Mouse (Mus musculus) midbrain, embryonic 16.5 days (tissue): ENCODE measurements around the gene Megf8. TPM values are rescaled to one million over a fixed set of nuclear protein-coding genes. Genes with fewer than 3 reads are reported as not detected.

Experiments used
- ATAC-seq: fragments of 200-750 bp; cut with Nextera tagmentation; 2 replicates; pipeline ENCODE4 v1.8.0; 2017; ENCODE audit warnings: moderate TSS enrichment
- H3K27ac ChIP-seq: fragments of 300-500 bp; sonication (generic); 2 replicates; pipeline ENCODE4 v1.5.1; 2014; ENCODE audit warnings: mild to moderate bottlenecking, low read length, mixed read lengths
- H3K27me3 ChIP-seq: fragments of 300-500 bp; sonication (generic); 2 replicates; pipeline ENCODE4 v1.6.1; 2014; ENCODE audit warnings: low read depth, low read length, mixed read lengths; ENCODE audit not compliant: control insufficient read depth, insufficient read depth
- H3K36me3 ChIP-seq: fragments of 300-500 bp; sonication (generic); 2 replicates; pipeline ENCODE4 v1.6.1; 2014; ENCODE audit warnings: mild to moderate bottlenecking, low read length, moderate library complexity, mixed read lengths; ENCODE audit not compliant: control insufficient read depth, insufficient read depth
- H3K4me1 ChIP-seq: fragments of 300-500 bp; sonication (generic); 2 replicates; pipeline ENCODE4 v1.6.1; 2014; ENCODE audit warnings: mild to moderate bottlenecking, low read length, mixed read lengths; ENCODE audit not compliant: control insufficient read depth, insufficient read depth
- H3K4me2 ChIP-seq: fragments of 300-500 bp; sonication (generic); 2 replicates; pipeline ENCODE4 v1.6.1; 2014; ENCODE audit warnings: mild to moderate bottlenecking, low read length, mixed read lengths
- H3K4me3 ChIP-seq: fragments of 300-500 bp; sonication (generic); 2 replicates; pipeline ENCODE4 v1.5.1; 2014; ENCODE audit warnings: low read depth, mild to moderate bottlenecking, low read length, moderate library complexity, mixed read lengths
- H3K9ac ChIP-seq: fragments of 300-500 bp; sonication (generic); 2 replicates; pipeline ENCODE4 v1.6.1; 2014; ENCODE audit warnings: low read depth, low read length, mixed read lengths
- H3K9me3 ChIP-seq: fragments of 300-500 bp; sonication (generic); replicated peaks from 2 replicates; pipeline ENCODE4 v1.6.1; 2014; ENCODE audit warnings: mild to moderate bottlenecking, low read length, mixed read lengths; ENCODE audit not compliant: control insufficient read depth, poor library complexity, severe bottlenecking
- WGBS: fragments of 180-500 bp; shearing (Covaris S2); extraction: QIAGEN DNeasy Blood & Tissue Kit; methylation state at CpG from one replicate; pipeline ENCODE4 v1.1.7; 2014; 5-methylcytosine and 5-hydroxymethylcytosine counted together
- polyA plus RNA-seq: library from polyadenylated mRNA; unstranded; fragments of >200 nt; fragmentation: Nextera tagmentation; extraction: Ambion mirVana; gene quantifications from 2 replicates; pipeline ENCODE4 v1.2.1, GENCODE M21; 2015

The Megf8 gene
- polyA plus RNA-seq, 1 experiment from 2014 or later, result 23.2 TPM

DNA sequence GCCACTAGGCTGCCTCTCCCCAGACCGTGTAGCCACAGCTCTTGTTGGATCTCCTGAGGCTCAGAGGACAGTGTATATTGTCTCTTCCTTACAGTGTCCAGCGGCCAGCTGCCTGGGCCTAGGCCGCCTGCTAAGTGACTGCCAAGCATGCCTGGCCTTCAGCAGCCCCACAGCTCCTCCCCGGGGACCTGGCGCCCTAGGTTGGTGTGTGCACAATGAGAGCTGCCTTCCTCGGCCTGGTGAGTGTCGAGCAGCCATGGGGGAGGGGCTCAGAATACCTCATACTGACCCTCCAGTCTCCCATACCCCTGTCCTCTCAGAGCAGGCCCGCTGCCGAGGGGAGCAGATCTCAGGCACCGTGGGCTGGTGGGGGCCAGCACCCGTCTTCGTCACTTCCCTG lies 17.5 kb downstream of the Megf8 start:
- Histone ChIP-seq H3K9ac (no peak overlapping the region), H3K27ac (no peak overlapping the region), H3K4me1 (no peaks in the 10 kb centered on the region), H3K27me3 (no peaks in the 10 kb centered on the region), H3K36me3 (peaks cover 39% of the 10 kb centered on the region), H3K9me3 (no peaks in the 10 kb centered on the region), H3K4me3 (no peak overlapping the region), H3K4me2 (no peak overlapping the region)
- ATAC-seq, result 0 out of 2 replicates have a peak, but pooled peaks have one; percentile 26
- 85% methylated on average over 12 of the region's 12 CpGs for WGBS

DNA sequence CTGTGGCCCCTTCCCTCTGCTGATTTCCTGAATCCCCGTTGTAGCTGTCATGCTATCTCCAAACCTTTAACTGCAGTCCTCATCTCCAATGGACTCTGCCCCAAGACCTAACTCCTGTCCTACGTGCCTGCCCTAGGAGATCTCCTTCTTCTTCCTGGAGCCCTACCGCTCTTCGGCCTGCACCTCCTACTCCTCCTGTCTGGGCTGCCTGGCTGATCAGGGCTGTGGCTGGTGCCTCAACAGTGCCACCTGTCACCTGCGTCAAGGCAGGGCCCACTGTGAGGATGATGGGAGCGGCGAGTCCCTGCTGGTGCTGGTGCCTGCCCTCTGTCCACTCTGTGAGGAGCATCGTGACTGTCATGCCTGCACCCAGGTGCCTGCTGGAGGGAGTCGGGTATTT lies 22.4 kb downstream of the Megf8 start:
- Histone ChIP-seq H3K4me1 (no peaks in the 10 kb centered on the region; the same call in 1 of the 2 replicates), H3K4me2 (no peak overlapping the region), H3K4me3 (no peak overlapping the region), H3K9me3 (no peaks in the 10 kb centered on the region), H3K27ac (no peak overlapping the region), H3K36me3 (peaks cover 28% of the 10 kb centered on the region), H3K27me3 (no peaks in the 10 kb centered on the region), H3K9ac (no peak overlapping the region)
- WGBS, result 88% methylated on average over 9 of the region's 9 CpGs
- ATAC-seq, result no peak

DNA sequence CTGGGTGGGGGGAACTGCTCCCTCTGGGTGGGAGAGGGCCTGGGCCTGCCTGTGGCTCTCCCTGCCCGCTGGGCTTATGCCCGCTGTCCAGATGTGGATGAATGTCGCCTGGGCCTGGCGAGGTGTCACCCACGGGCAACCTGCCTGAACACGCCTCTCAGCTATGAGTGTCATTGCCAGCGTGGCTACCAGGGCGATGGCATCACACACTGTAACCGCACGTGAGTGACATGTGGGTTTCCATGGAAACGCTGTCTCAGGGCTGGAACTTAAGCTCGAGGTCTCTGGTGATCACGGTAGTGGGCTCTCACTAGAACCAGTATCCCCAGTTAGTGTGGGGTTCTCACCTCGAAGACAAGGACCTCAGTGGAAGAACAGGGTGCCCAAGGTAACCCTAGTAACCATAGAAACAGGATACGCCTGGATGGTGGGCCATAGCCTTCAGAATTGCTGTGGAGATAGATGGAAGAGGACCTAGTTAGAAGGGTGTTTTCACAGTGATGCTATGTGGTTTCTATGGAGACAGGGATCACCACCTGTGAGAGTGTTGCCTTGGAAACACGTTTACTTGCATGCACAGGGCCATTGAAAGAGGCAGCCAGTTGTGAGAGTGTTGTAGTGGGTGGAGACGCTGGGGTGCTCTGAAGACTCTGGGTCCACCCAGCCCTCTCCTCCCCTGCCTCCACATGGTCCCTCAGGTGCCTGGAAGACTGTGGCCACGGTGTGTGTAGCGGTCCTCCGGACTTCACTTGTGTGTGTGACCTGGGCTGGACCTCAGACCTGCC lies 24.2 kb downstream of the Megf8 start:
- no peaks in the 10 kb centered on the region for H3K9me3 ChIP-seq
- peak overlapping the region; percentile 71 for H3K27ac ChIP-seq
- H3K4me3 ChIP-seq, result no peak overlapping the region
- H3K36me3 ChIP-seq, result peaks cover 19% of the 10 kb centered on the region
- no peaks in the 10 kb centered on the region; the same call in 1 of the 2 replicates for H3K4me1 ChIP-seq
- no peak overlapping the region for H3K4me2 ChIP-seq
- H3K27me3 ChIP-seq, result no peaks in the 10 kb centered on the region
- peak; percentile 82 for ATAC-seq
- H3K9ac ChIP-seq, result peak overlapping the region; percentile 6; the same call in 1 of the 2 replicates
- WGBS, result 67% methylated on average over 20 of the region's 20 CpGs

DNA sequence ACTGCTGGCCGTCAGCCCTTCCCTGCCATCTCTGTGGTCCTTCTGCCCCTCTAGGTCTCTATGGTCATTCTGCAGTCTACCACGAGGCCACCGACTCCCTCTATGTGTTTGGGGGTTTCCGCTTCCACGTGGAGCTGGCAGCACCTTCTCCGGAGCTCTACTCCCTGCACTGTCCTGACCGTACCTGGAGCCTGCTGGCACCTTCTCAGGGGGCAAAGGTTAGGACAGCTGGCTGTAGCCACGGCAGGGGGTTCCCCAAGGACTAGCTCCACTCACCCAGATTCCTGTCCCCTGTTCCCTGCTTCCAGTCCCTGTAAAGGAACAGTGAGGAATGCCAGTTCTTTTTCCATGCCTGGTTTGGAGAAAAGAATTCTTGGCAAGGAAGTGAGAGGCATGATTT lies 31.9 kb downstream of the Megf8 start:
- Histone ChIP-seq H3K9me3 (no peaks in the 10 kb centered on the region; the same call in 1 of the 2 replicates), H3K9ac (no peak overlapping the region), H3K36me3 (peaks cover 41% of the 10 kb centered on the region), H3K27ac (no peak overlapping the region), H3K4me1 (no peaks in the 10 kb centered on the region), H3K4me3 (no peak overlapping the region), H3K4me2 (no peak overlapping the region), H3K27me3 (no peaks in the 10 kb centered on the region)
- 92% methylated on average over 8 of the region's 8 CpGs for WGBS
- ATAC-seq, result no peak

DNA sequence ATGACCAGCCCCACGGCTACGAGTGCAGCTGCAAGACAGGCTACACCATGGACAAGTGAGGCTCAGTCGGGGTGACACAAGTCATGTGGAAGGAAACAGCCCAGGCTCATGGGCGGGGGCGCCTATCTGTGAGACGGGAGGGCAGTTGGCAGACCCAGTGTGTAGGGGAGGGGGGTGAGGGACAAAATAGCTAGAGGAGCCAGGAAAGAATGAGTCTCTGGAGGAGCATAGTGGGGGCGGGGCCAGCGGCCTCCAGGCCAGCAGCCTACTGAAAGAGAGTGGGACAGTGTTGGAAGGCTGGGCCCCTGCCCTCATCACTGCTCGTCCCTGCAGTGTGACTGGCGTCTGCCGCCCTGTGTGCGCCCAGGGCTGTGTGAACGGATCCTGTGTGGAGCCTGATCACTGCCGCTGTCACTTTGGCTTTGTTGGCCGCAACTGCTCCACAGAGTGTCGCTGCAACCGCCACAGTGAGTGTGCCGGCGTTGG lies 41.8 kb downstream of the Megf8 start:
- Histone ChIP-seq H3K9ac (no peak overlapping the region), H3K27ac (no peak overlapping the region), H3K4me2 (no peak overlapping the region), H3K9me3 (no peaks in the 10 kb centered on the region), H3K36me3 (peaks cover 63% of the 10 kb centered on the region), H3K4me3 (no peak overlapping the region), H3K27me3 (no peaks in the 10 kb centered on the region), H3K4me1 (no peaks in the 10 kb centered on the region)
- ATAC-seq, result peak; percentile 51; the same call in 1 of the 2 replicates
- 69% methylated on average over 19 of the region's 19 CpGs for WGBS

DNA sequence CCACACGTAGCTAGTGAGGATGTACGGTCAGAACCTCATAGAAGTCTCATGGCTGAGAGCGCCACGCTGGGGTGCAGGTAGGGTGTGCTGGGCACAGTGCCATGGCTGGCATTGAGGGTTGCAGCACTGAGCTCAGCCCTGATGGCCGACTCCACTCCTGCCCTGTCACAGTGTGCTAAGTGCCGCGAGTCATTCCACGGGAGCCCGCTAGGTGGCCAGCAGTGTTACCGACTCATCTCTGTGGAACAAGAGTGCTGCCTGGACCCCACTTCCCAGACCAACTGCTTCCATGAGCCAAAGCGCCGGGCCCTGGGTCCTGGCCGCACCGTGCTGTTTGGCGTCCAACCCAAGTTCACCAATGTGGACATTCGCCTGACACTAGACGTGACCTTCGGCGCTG lies 46.2 kb downstream of the Megf8 start:
- Histone ChIP-seq H3K9me3 (no peaks in the 10 kb centered on the region), H3K4me3 (no peak overlapping the region), H3K4me2 (no peak overlapping the region), H3K27me3 (peaks cover 11% of the 10 kb centered on the region), H3K4me1 (peaks cover 6% of the 10 kb centered on the region), H3K36me3 (peaks cover 51% of the 10 kb centered on the region), H3K9ac (no peak overlapping the region), H3K27ac (no peak overlapping the region)
- ATAC-seq, result no peak
- 85% methylated on average over 19 of the region's 19 CpGs for WGBS

DNA sequence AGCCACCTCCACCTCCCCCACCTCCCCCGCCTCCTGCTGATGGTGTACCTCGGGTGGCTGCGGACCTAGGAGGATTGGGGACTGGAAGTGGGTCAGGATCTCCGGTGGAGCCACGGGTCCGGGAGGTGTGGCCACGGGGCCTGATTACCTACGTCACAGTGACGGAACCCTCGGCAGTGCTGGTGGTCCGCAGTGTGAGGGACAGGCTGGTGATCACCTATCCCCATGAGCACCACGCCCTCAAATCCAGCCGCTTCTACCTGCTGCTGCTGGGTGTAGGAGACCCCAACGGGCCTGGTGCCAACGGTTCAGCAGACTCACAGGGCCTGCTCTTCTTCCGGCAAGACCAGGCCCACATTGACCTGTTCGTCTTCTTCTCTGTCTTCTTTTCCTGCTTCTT lies 46.7 kb downstream of the Megf8 start:
- Histone ChIP-seq H3K4me1 (peaks cover 6% of the 10 kb centered on the region), H3K36me3 (peaks cover 49% of the 10 kb centered on the region), H3K4me2 (no peak overlapping the region), H3K27ac (no peak overlapping the region), H3K27me3 (peaks cover 15% of the 10 kb centered on the region), H3K9ac (no peak overlapping the region), H3K4me3 (no peak overlapping the region), H3K9me3 (no peaks in the 10 kb centered on the region)
- 95% methylated on average over 17 of the region's 17 CpGs for WGBS
- ATAC-seq, result no peak

DNA sequence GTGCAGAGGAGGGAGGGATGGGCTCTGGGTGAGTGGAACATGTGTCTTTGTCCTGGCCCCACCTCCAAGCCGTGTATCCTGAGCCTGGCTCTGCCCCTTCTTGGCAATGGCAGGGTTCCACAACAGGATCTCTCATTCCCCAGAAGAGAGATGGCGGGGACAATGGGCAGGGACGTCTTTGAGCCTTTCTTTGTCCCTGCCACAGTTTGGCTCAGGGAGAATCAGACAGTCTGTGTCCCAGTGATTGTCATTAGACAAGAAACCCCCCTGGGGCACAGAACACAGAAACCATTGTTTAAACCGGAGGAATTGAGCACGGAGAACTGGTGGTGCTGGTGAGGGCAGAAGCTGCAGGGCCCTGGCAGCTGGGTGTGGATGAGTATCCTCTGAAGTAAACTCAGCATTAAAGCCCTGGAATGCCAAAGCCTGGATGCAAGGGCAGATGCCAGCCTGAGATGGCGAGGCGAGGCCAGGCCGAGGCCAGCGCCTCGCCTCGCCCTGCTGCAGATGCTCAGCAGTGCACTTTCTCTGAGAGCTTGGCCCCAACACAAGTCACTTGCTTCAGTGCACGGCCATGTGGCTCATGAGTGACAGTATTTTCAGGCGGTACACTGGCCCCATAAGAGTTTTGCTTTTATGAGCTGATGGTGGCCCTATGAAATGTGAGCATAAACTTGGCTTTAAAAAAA lies 49.1 kb downstream of the Megf8 start:
- ATAC-seq, result no peak
- H3K36me3 ChIP-seq, result peaks cover 26% of the 10 kb centered on the region
- H3K27ac ChIP-seq, result no peak overlapping the region
- no peak overlapping the region for H3K4me3 ChIP-seq
- WGBS, result 14% methylated on average over 13 of the region's 13 CpGs
- H3K4me2 ChIP-seq, result no peak overlapping the region
- H3K27me3 ChIP-seq, result peaks cover 23% of the 10 kb centered on the region
- no peak overlapping the region for H3K9ac ChIP-seq
- H3K9me3 ChIP-seq, result no peaks in the 10 kb centered on the region
- H3K4me1 ChIP-seq, result peaks cover 6% of the 10 kb centered on the region
